Mouse (Mus musculus): ENCODE data around the gene Upk2.

- TF ChIP-seq CTCF (IDR thresholded peaks at IDR 0.05) (no peak), EP300 (IDR thresholded peaks at IDR 0.05; ENCODE audit: insufficient read depth, low read depth, low read length) (no peak)
Measured at GRCm38 (mm10) chr9:44500638-44501175, 45.9 kb upstream of the Upk2 start.

Data from heart, adult 2 months (tissue).